Comparison of ENCODE assay signal across 9 mouse cellular contexts in genomic region chr4:133469122-133469521, GRCm38 (mm10). TPM values are rescaled to one million over a fixed set of nuclear protein-coding genes. Genes with fewer than 3 reads are reported as not detected.
A peak's percentile ranks its signal among the peaks of the same experiment; 100 is the strongest.
DNase-seq lines count a peak whose midpoint lies in the region; ATAC-seq and TF ChIP-seq lines count a peak whose summit lies in the region.
"Had no signal": no experiment of that assay in that cellular context is flagged by ENCODE, and none has a peak within 500 bp of the region (broad histone marks: within the 10 kb centered on the region; RNA-seq: fewer than 3 reads in every experiment).

No protein-coding gene starts in this region.

- no peak for TF ChIP-seq CTCF in ES-Bruce4 (IDR thresholded peaks at IDR 0.05; ENCODE audit: low read depth, low read length)

- no peak for TF ChIP-seq EP300 in ES-Bruce4 (IDR thresholded peaks at IDR 0.05; ENCODE audit: insufficient read depth, low read depth, low read length)

- no peak for DNase-seq in heart, embryonic 10.5 days (ENCODE audit: low spot score)
- DNase-seq in heart, adult 9 months (ENCODE audit: low spot score in 2 of 2), result no peak
- DNase-seq in layer of hippocampus, postnatal 36 days, result no peak
- DNase-seq in cerebellum, adult 9-11 months, result no peak
- no peak for DNase-seq in urinary bladder, postnatal 36 days (ENCODE audit: low spot score in 2 of 2)

- H3K4me2 ChIP-seq in embryonic facial prominence, embryonic 13.5 days, result peak overlapping the region; percentile 97
- peak overlapping the region; percentile 95 for H3K4me2 ChIP-seq in limb, embryonic 13.5 days (replicated peaks)

- no peak overlapping the region for H3K27ac ChIP-seq in heart, embryonic 10.5 days
- H3K27ac ChIP-seq in ES-Bruce4 (ENCODE audit: insufficient read depth, low read length), result no peak overlapping the region
- H3K27ac ChIP-seq in embryonic facial prominence, embryonic 13.5 days, result no peak overlapping the region
- H3K27ac ChIP-seq in limb, embryonic 13.5 days, result no peak overlapping the region

- peaks cover 3% of the 10 kb centered on the region; the same call in 1 of the 2 replicates for H3K9me3 ChIP-seq in heart, embryonic 10.5 days
- H3K9me3 ChIP-seq in ES-Bruce4 (replicated peaks; ENCODE audit: control insufficient read depth, insufficient read depth, low read length, poor library complexity, severe bottlenecking), result peaks cover 5% of the 10 kb centered on the region
- peaks cover 5% of the 10 kb centered on the region; the same call in 1 of the 2 replicates for H3K9me3 ChIP-seq in embryonic facial prominence, embryonic 13.5 days
- H3K9me3 ChIP-seq in limb, embryonic 13.5 days, result 0 out of 2 replicates have a peak, but pooled peaks cover 4% of the 10 kb centered on the region

- peaks cover 29% of the 10 kb centered on the region for H3K4me1 ChIP-seq in heart, embryonic 10.5 days
- peaks cover 3% of the 10 kb centered on the region for H3K4me1 ChIP-seq in ES-Bruce4 (ENCODE audit: control insufficient read depth, insufficient read depth, low read length)
- peaks cover 14% of the 10 kb centered on the region; the same call in 1 of the 2 replicates for H3K4me1 ChIP-seq in embryonic facial prominence, embryonic 13.5 days
- H3K4me1 ChIP-seq in limb, embryonic 13.5 days, result peaks cover 11% of the 10 kb centered on the region; the same call in 1 of the 2 replicates

- ATAC-seq in embryonic facial prominence, embryonic 13.5 days (ENCODE audit: insufficient number of reproducible peaks, insufficient read depth, low FRiP score, low TSS enrichment, low read depth), result no peak
- ATAC-seq in limb, embryonic 13.5 days (ENCODE audit: low FRiP score, low read depth), result 0 out of 2 replicates have a peak, but pooled peaks have one; percentile 17

- H3K9ac ChIP-seq in ES-Bruce4 (ENCODE audit: low read depth, poor library complexity, severe bottlenecking), result peak overlapping the region; percentile 36; the same call in 1 of the 2 replicates
- no peak overlapping the region for H3K9ac ChIP-seq in embryonic facial prominence, embryonic 13.5 days
- H3K9ac ChIP-seq in limb, embryonic 13.5 days, result no peak overlapping the region

- 20% methylated on average over 12 of the region's 12 CpGs for WGBS in heart, embryonic 10.5 days
- 13% methylated on average over 12 of the region's 12 CpGs for WGBS in embryonic facial prominence, embryonic 13.5 days
- 16% methylated on average over 12 of the region's 12 CpGs for WGBS in limb, embryonic 13.5 days

- H3K27me3 ChIP-seq in heart, embryonic 10.5 days (ENCODE audit: insufficient read depth, poor library complexity, severe bottlenecking), result peaks cover 21% of the 10 kb centered on the region
- H3K27me3 ChIP-seq in ES-Bruce4 (ENCODE audit: control insufficient read depth, insufficient read depth, low read length, poor library complexity, severe bottlenecking), result no peaks in the 10 kb centered on the region
- peaks cover 13% of the 10 kb centered on the region for H3K27me3 ChIP-seq in embryonic facial prominence, embryonic 13.5 days
- no peaks in the 10 kb centered on the region; the same call in 1 of the 2 replicates for H3K27me3 ChIP-seq in limb, embryonic 13.5 days

- no peaks in the 10 kb centered on the region for H3K36me3 ChIP-seq in heart, embryonic 10.5 days
- no peaks in the 10 kb centered on the region for H3K36me3 ChIP-seq in ES-Bruce4 (ENCODE audit: control insufficient read depth, insufficient read depth, low read length, poor library complexity, severe bottlenecking)
- no peaks in the 10 kb centered on the region for H3K36me3 ChIP-seq in embryonic facial prominence, embryonic 13.5 days
- H3K36me3 ChIP-seq in limb, embryonic 13.5 days, result no peaks in the 10 kb centered on the region

- TF ChIP-seq POLR2A in ES-Bruce4 (IDR thresholded peaks at IDR 0.05; ENCODE audit: insufficient read depth, low read length), result no peak

- peak overlapping the region; percentile 69 for H3K4me3 ChIP-seq in heart, embryonic 10.5 days
- H3K4me3 ChIP-seq in ES-Bruce4 (ENCODE audit: low read depth, low read length), result peak overlapping the region; percentile 55
- peak overlapping the region; percentile 57 for H3K4me3 ChIP-seq in embryonic facial prominence, embryonic 13.5 days
- peak overlapping the region; percentile 60 for H3K4me3 ChIP-seq in limb, embryonic 13.5 days
- H3K4me3 ChIP-seq: myocyte had no signal

RNA-seq across cellular contexts. Expression of gene Tent5b, which starts 10.8 kb away (rescaled TPM):
- polyA plus RNA-seq in heart, embryonic 10.5 days (2016; fragmentation: Nextera tagmentation; extraction: Ambion mirVana), result 0.90 and 1.5 TPM in 2 replicates
- 10.9 and 12.4 TPM in 2 replicates for polyA plus RNA-seq in ES-Bruce4 (2011; ENCODE audit: insufficient read depth, insufficient read length, low read depth, missing spikeins)
- 1.4 and 1.5 TPM in 2 replicates for polyA plus RNA-seq in embryonic facial prominence, embryonic 13.5 days (2015; fragmentation: Nextera tagmentation; extraction: Ambion mirVana)
- polyA plus RNA-seq in limb, embryonic 13.5 days (2015; fragmentation: Nextera tagmentation; extraction: Ambion mirVana), result 0.87 and 0.92 TPM in 2 replicates
- not detected for total RNA-seq in layer of hippocampus, postnatal 36 days (2021)

RNA-seq across cellular contexts. Expression of gene Trnp1, which starts 29.2 kb away (rescaled TPM):
- polyA plus RNA-seq in heart, embryonic 10.5 days (2016; fragmentation: Nextera tagmentation; extraction: Ambion mirVana), result 0.60 and 0.96 TPM in 2 replicates
- polyA plus RNA-seq in ES-Bruce4 (2011; ENCODE audit: insufficient read depth, insufficient read length, low read depth, missing spikeins), result 10.4 and 13.6 TPM in 2 replicates
- polyA plus RNA-seq in embryonic facial prominence, embryonic 13.5 days (2015; fragmentation: Nextera tagmentation; extraction: Ambion mirVana), result 3.7 and 4.0 TPM in 2 replicates
- 3.3 and 3.5 TPM in 2 replicates for polyA plus RNA-seq in limb, embryonic 13.5 days (2015; fragmentation: Nextera tagmentation; extraction: Ambion mirVana)
- total RNA-seq in layer of hippocampus, postnatal 36 days (2021), result 100 to 1,000 TPM; 168 to 190 TPM

RNA-seq across cellular contexts. Expression of gene Kdf1, which starts 49.6 kb away (rescaled TPM):
- polyA plus RNA-seq in heart, embryonic 10.5 days (2016; fragmentation: Nextera tagmentation; extraction: Ambion mirVana), result 1.6 and 4.0 TPM in 2 replicates
- polyA plus RNA-seq in ES-Bruce4 (2011; ENCODE audit: insufficient read depth, insufficient read length, low read depth, missing spikeins), result 10.2 and 13.2 TPM in 2 replicates
- polyA plus RNA-seq in embryonic facial prominence, embryonic 13.5 days (2015; fragmentation: Nextera tagmentation; extraction: Ambion mirVana), result 19.9 TPM in 2 replicates
- 8.6 and 10.3 TPM in 2 replicates for polyA plus RNA-seq in limb, embryonic 13.5 days (2015; fragmentation: Nextera tagmentation; extraction: Ambion mirVana)
- total RNA-seq in layer of hippocampus, postnatal 36 days (2021), result under 1 TPM; 0.20 to 0.35 TPM
